In genomic region chr8:94996037-94996436, GRCm38 (mm10) we compare ENCODE assay signal across 11 mouse cellular contexts. TPM values are rescaled to one million over a fixed set of nuclear protein-coding genes. Genes with fewer than 3 reads are reported as not detected.
A peak's percentile ranks its signal among the peaks of the same experiment; 100 is the strongest.
DNase-seq lines count a peak whose midpoint lies in the region; ATAC-seq and TF ChIP-seq lines count a peak whose summit lies in the region.
"Had no signal": no experiment of that assay in that cellular context is flagged by ENCODE, and none has a peak within 500 bp of the region (broad histone marks: within the 10 kb centered on the region; RNA-seq: fewer than 3 reads in every experiment).

No protein-coding gene starts in this region.

- peak overlapping the region; percentile 25; the same call in 1 of the 2 replicates for H3K4me3 ChIP-seq in G1E (ENCODE audit: low read depth, low read length)
- H3K4me3 ChIP-seq in hindbrain, embryonic 10.5 days = peak overlapping the region; percentile 61
- H3K4me3 ChIP-seq in midbrain, embryonic 14.5 days (replicated peaks; ENCODE audit: low read depth, low read length) = peak overlapping the region; percentile 63
- H3K4me3 ChIP-seq: stomach, embryonic 15.5 days had no signal

- no peak for DNase-seq in G1E (ENCODE audit: low spot score)
- DNase-seq in brain, embryonic 14.5 days (ENCODE audit: low read depth) = peak; percentile 78
- no peak for DNase-seq in hindbrain, embryonic 10.5 days (ENCODE audit: low spot score)
- peak; percentile 76 for DNase-seq in midbrain, embryonic 14.5 days
- DNase-seq in layer of hippocampus, postnatal 25 days (ENCODE audit: extremely low spot score in 1 of 2, low spot score in 1 of 2) = no peak
- DNase-seq in frontal cortex, postnatal 10 days (ENCODE audit: low spot score in 2 of 2) = no peak
- DNase-seq in layer of hippocampus, adult 11-12 months (ENCODE audit: low spot score) = no peak
- DNase-seq: gastrocnemius, postnatal 14 days; heart, postnatal 14 days; lung, embryonic 14.5 days had no signal

- no peaks in the 10 kb centered on the region for H3K9me3 ChIP-seq in G1E (replicated peaks)
- H3K9me3 ChIP-seq in hindbrain, embryonic 10.5 days = no peaks in the 10 kb centered on the region
- no peaks in the 10 kb centered on the region for H3K9me3 ChIP-seq in midbrain, embryonic 14.5 days (ENCODE audit: control insufficient read depth, low read length)
- H3K9me3 ChIP-seq: stomach, embryonic 15.5 days had no signal

- H3K4me2 ChIP-seq in midbrain, embryonic 14.5 days (ENCODE audit: low read length) = peak overlapping the region; percentile 96
- H3K4me2 ChIP-seq: lung, embryonic 14.5 days; stomach, embryonic 15.5 days had no signal

- H3K9ac ChIP-seq in midbrain, embryonic 14.5 days (replicated peaks; ENCODE audit: low read length) = peak overlapping the region; percentile 90
- H3K9ac ChIP-seq: lung, embryonic 14.5 days; stomach, embryonic 15.5 days had no signal

- no peak for ATAC-seq in G1E (ENCODE audit: extremely low read depth, insufficient number of reproducible peaks, low FRiP score, poor library complexity, severe bottlenecking)
- ATAC-seq in midbrain, embryonic 14.5 days (ENCODE audit: low FRiP score, low TSS enrichment) = no peak

- H3K4me1 ChIP-seq in G1E (ENCODE audit: insufficient read depth, low read depth, low read length) = peaks cover 100% of the 10 kb centered on the region
- H3K4me1 ChIP-seq in hindbrain, embryonic 10.5 days (replicated peaks) = peaks cover 100% of the 10 kb centered on the region
- H3K4me1 ChIP-seq in midbrain, embryonic 14.5 days (ENCODE audit: control insufficient read depth, insufficient read depth, low read length) = peaks cover 73% of the 10 kb centered on the region

- H3K27ac ChIP-seq in hindbrain, embryonic 10.5 days = peak overlapping the region; percentile 98
- peak overlapping the region; percentile 98 for H3K27ac ChIP-seq in midbrain, embryonic 14.5 days (replicated peaks; ENCODE audit: low read depth, low read length)
- H3K27ac ChIP-seq: stomach, embryonic 15.5 days had no signal

- no peaks in the 10 kb centered on the region for H3K27me3 ChIP-seq in G1E (ENCODE audit: insufficient read depth, low read length)
- no peaks in the 10 kb centered on the region for H3K27me3 ChIP-seq in hindbrain, embryonic 10.5 days (ENCODE audit: insufficient read depth, poor library complexity, severe bottlenecking)
- H3K27me3 ChIP-seq in midbrain, embryonic 14.5 days (ENCODE audit: control insufficient read depth, insufficient read depth, low read length) = no peaks in the 10 kb centered on the region
- H3K27me3 ChIP-seq: stomach, embryonic 15.5 days had no signal

- H3K36me3 ChIP-seq in G1E (replicated peaks) = peaks cover 100% of the 10 kb centered on the region
- H3K36me3 ChIP-seq in hindbrain, embryonic 10.5 days = peaks cover 15% of the 10 kb centered on the region
- H3K36me3 ChIP-seq in midbrain, embryonic 14.5 days (ENCODE audit: control insufficient read depth, insufficient read depth, low read length) = no peaks in the 10 kb centered on the region
- H3K36me3 ChIP-seq: stomach, embryonic 15.5 days had no signal

- 55% methylated on average over 12 of the region's 12 CpGs for WGBS in hindbrain, embryonic 10.5 days
- 4% methylated on average over 12 of the region's 12 CpGs for WGBS in midbrain, embryonic 14.5 days

- TF ChIP-seq POLR2A in brain, embryonic 14.5 days (IDR thresholded peaks at IDR 0.05; ENCODE audit: borderline replicate concordance, extremely low read depth, insufficient read depth, insufficient read length, poor library complexity, severe bottlenecking) = no peak; the same call in 1 of the 2 replicates

- no peak for TF ChIP-seq CTCF in G1E (IDR thresholded peaks at IDR 0.05; ENCODE audit: low read depth, low read length)
- TF ChIP-seq CTCF in brain, embryonic 14.5 days (IDR thresholded peaks at IDR 0.05; ENCODE audit: borderline replicate concordance, extremely low read depth, insufficient read depth, insufficient read length) = no peak

RNA-seq across cellular contexts. Expression of gene Adgrg3, which starts 21.5 kb away (rescaled TPM):
- total RNA-seq in G1E (2014; fragmentation: Nextera tagmentation) (not detected in 2 replicates), G1E (2017) (0.17 and 0.49 TPM in 2 replicates)
- 0.10 and 0.12 TPM in 2 replicates for polyA plus RNA-seq in G1E (2012)
- polyA plus RNA-seq in brain, embryonic 14.5 days (2012; rRNA removed) = 2.1 and 3.0 TPM in 2 replicates
- 3.2 and 3.5 TPM in 2 replicates for polyA plus RNA-seq in hindbrain, embryonic 10.5 days (2016; fragmentation: Nextera tagmentation; extraction: Ambion mirVana)
- polyA plus RNA-seq in midbrain, embryonic 14.5 days (2014; fragmentation: Nextera tagmentation; extraction: Ambion mirVana) = 0.24 and 1.3 TPM in 2 replicates
- under 1 TPM; 0.21 to 0.22 TPM for total RNA-seq in layer of hippocampus, postnatal 25 days (2021)

RNA-seq across cellular contexts. Expression of gene Adgrg1, which starts 21.5 kb away (rescaled TPM):
- 339 and 345 TPM in 2 replicates for total RNA-seq in G1E (2014; fragmentation: Nextera tagmentation)
- total RNA-seq in G1E (2017) = 54.0 and 57.7 TPM in 2 replicates
- 211 and 229 TPM in 2 replicates for polyA plus RNA-seq in G1E (2012)
- 468 and 636 TPM in 2 replicates for polyA plus RNA-seq in brain, embryonic 14.5 days (2012; rRNA removed)
- polyA plus RNA-seq in hindbrain, embryonic 10.5 days (2016; fragmentation: Nextera tagmentation; extraction: Ambion mirVana) = 101 and 186 TPM in 2 replicates
- 112 and 165 TPM in 2 replicates for polyA plus RNA-seq in midbrain, embryonic 14.5 days (2014; fragmentation: Nextera tagmentation; extraction: Ambion mirVana)
- 100 to 1,000 TPM; 101 to 103 TPM for total RNA-seq in layer of hippocampus, postnatal 25 days (2021)

RNA-seq across cellular contexts. Expression of gene Drc7, which starts 58.9 kb away (rescaled TPM):
- total RNA-seq in G1E (2014; fragmentation: Nextera tagmentation) (not detected in 2 replicates), G1E (2017) (0.05 TPM in 1 of 2 replicates, not detected in the other)
- 0.02 TPM in 1 of 2 replicates, not detected in the other for polyA plus RNA-seq in G1E (2012)
- 2.0 and 4.2 TPM in 2 replicates for polyA plus RNA-seq in brain, embryonic 14.5 days (2012; rRNA removed)
- polyA plus RNA-seq in hindbrain, embryonic 10.5 days (2016; fragmentation: Nextera tagmentation; extraction: Ambion mirVana) = 0.68 and 0.88 TPM in 2 replicates
- polyA plus RNA-seq in midbrain, embryonic 14.5 days (2014; fragmentation: Nextera tagmentation; extraction: Ambion mirVana) = 1.2 TPM in 2 replicates
- 1 to 10 TPM; 1.4 to 1.5 TPM for total RNA-seq in layer of hippocampus, postnatal 25 days (2021)
- total RNA-seq: gastrocnemius, postnatal 14 days had no signal
- polyA plus RNA-seq: lung, embryonic 14.5 days had no signal

Comparison
In these comparisons a context has a peak if more than half of its experiments do, and no peak if none do; other contexts are left out.
1. DNase-seq: peak in brain, embryonic 14.5 days (single experiment) and midbrain, embryonic 14.5 days (single experiment); none in G1E (single experiment), hindbrain, embryonic 10.5 days (single experiment), layer of hippocampus, postnatal 25 days (0 of 2), frontal cortex, postnatal 10 days (0 of 2) and layer of hippocampus, adult 11-12 months (single experiment).
2. Peak in every context shown above with its lines, with median percentiles within 50 percentile points of each other: H3K4me3 ChIP-seq.